Mouse (Mus musculus) hindbrain, embryonic 11.5 days (tissue): ENCODE results near the gene E130308A19Rik. TPM values are rescaled to one million over a fixed set of nuclear protein-coding genes. Genes with fewer than 3 reads are reported as not detected.

Source experiments
- ATAC-seq: fragments of 200-750 bp; cut with Nextera tagmentation; 2 replicates; pipeline ENCODE4 v1.8.0; 2017; ENCODE audit warnings: mild to moderate bottlenecking, moderate TSS enrichment, moderate library complexity; ENCODE audit not compliant: low FRiP score
- DNase-seq: peaks from one replicate; pipeline ENCODE4 v3.0.0-alpha.2; 2015; ENCODE audit warnings: low spot score
- H3K27ac ChIP-seq: fragments of 300-500 bp; sonication (generic); 2 replicates; pipeline ENCODE4 v1.5.1; 2014; ENCODE audit warnings: mild to moderate bottlenecking, low read depth, low read length
- H3K27me3 ChIP-seq: fragments of 300-500 bp; sonication (generic); 2 replicates; pipeline ENCODE4 v1.6.1; 2014; ENCODE audit warnings: mild to moderate bottlenecking, low read length, moderate library complexity, mixed read lengths; ENCODE audit not compliant: control insufficient read depth, insufficient read depth
- H3K36me3 ChIP-seq: fragments of 300-500 bp; sonication (generic); 2 replicates; pipeline ENCODE4 v1.6.1; 2014; ENCODE audit warnings: mild to moderate bottlenecking, low read length, moderate library complexity, mixed read lengths; ENCODE audit not compliant: control insufficient read depth, insufficient read depth
- H3K4me1 ChIP-seq: fragments of 300-500 bp; sonication (generic); replicated peaks from 2 replicates; pipeline ENCODE4 v1.6.1; 2014; ENCODE audit warnings: low read length, mixed read lengths; ENCODE audit not compliant: control insufficient read depth, insufficient read depth
- H3K4me2 ChIP-seq: fragments of 300-500 bp; sonication (generic); replicated peaks from 2 replicates; pipeline ENCODE4 v1.6.1; 2014; ENCODE audit warnings: mild to moderate bottlenecking, low read depth, low read length
- H3K4me3 ChIP-seq: fragments of 300-500 bp; sonication (generic); 2 replicates; pipeline ENCODE4 v1.5.1; 2014; ENCODE audit warnings: low read depth, low read length
- H3K9ac ChIP-seq: fragments of 300-500 bp; sonication (generic); 2 replicates; pipeline ENCODE4 v1.6.1; 2014; ENCODE audit warnings: low read depth, low read length
- H3K9me3 ChIP-seq: fragments of 300-500 bp; sonication (generic); 2 replicates; pipeline ENCODE4 v1.6.1; 2016; ENCODE audit warnings: low read length; ENCODE audit not compliant: control insufficient read depth
- WGBS: fragments of 180-500 bp; shearing (Covaris S2); extraction: QIAGEN DNeasy Blood & Tissue Kit; methylation state at CpG from one replicate; pipeline ENCODE4 v1.1.7; 2014; 5-methylcytosine and 5-hydroxymethylcytosine counted together
- polyA plus RNA-seq: library from polyadenylated mRNA; unstranded; fragments of >200 nt; fragmentation: Nextera tagmentation; extraction: Ambion mirVana; gene quantifications from 2 replicates; pipeline ENCODE4 v1.2.1, GENCODE M21; 2014

Gene E130308A19Rik
- polyA plus RNA-seq, 1 experiment from 2014 or later, result 56.6 TPM

- Histone ChIP-seq H3K27ac (no peak overlapping the region), H3K9me3 (no peaks in the 10 kb centered on the region), H3K4me1 (peaks cover 2% of the 10 kb centered on the region; the same call in 1 of the 2 replicates), H3K4me2 (no peak overlapping the region), H3K36me3 (no peaks in the 10 kb centered on the region; the same call in 1 of the 2 replicates), H3K9ac (no peak overlapping the region), H3K4me3 (no peak overlapping the region), H3K27me3 (no peaks in the 10 kb centered on the region)
- 77% methylated on average over 32 of the region's 32 CpGs for WGBS
- DNase-seq (no peak), ATAC-seq (no peak)
These were observed 93.7 kb downstream of the E130308A19Rik start for GRCm38 (mm10) chr4:59719481-59720355.

- DNase-seq (no peak), ATAC-seq (no peak)
- Histone ChIP-seq H3K27ac (no peak overlapping the region), H3K36me3 (no peaks in the 10 kb centered on the region; the same call in 1 of the 2 replicates), H3K27me3 (no peaks in the 10 kb centered on the region), H3K9ac (no peak overlapping the region), H3K4me1 (no peaks in the 10 kb centered on the region), H3K9me3 (no peaks in the 10 kb centered on the region), H3K4me3 (no peak overlapping the region), H3K4me2 (no peak overlapping the region)
- WGBS, result 80% methylated on average over 3 of the region's 3 CpGs
These were observed 95.8 kb downstream of the E130308A19Rik start for GRCm38 (mm10) chr4:59721811-59722210.

GRCm38 (mm10) chr4:59725579-59725978 is 99.6 kb downstream of the E130308A19Rik start:
- DNase-seq (no peak), ATAC-seq (no peak)
- Histone ChIP-seq H3K9ac (no peak overlapping the region), H3K36me3 (no peaks in the 10 kb centered on the region; the same call in 1 of the 2 replicates), H3K4me2 (no peak overlapping the region), H3K4me1 (no peaks in the 10 kb centered on the region), H3K9me3 (no peaks in the 10 kb centered on the region), H3K4me3 (no peak overlapping the region), H3K27me3 (no peaks in the 10 kb centered on the region), H3K27ac (no peak overlapping the region)
- 84% methylated on average over 4 of the region's 4 CpGs for WGBS

- Histone ChIP-seq H3K4me2 (no peak overlapping the region), H3K27ac (no peak overlapping the region), H3K4me1 (no peaks in the 10 kb centered on the region), H3K9ac (no peak overlapping the region), H3K4me3 (no peak overlapping the region), H3K9me3 (no peaks in the 10 kb centered on the region), H3K27me3 (no peaks in the 10 kb centered on the region), H3K36me3 (no peaks in the 10 kb centered on the region)
- DNase-seq (no peak), ATAC-seq (no peak)
- WGBS, result 93% methylated on average over 12 of the region's 12 CpGs
These were observed 100.5 kb downstream of the E130308A19Rik start for GRCm38 (mm10) chr4:59726501-59726900.

GRCm38 (mm10) chr4:59727187-59727877 is 101.3 kb downstream of the E130308A19Rik start:
- Histone ChIP-seq H3K36me3 (no peaks in the 10 kb centered on the region), H3K4me3 (no peak overlapping the region), H3K27ac (no peak overlapping the region), H3K4me1 (no peaks in the 10 kb centered on the region), H3K27me3 (no peaks in the 10 kb centered on the region), H3K4me2 (no peak overlapping the region), H3K9me3 (no peaks in the 10 kb centered on the region), H3K9ac (no peak overlapping the region)
- ATAC-seq, result peak; percentile 53; the same call in 1 of the 2 replicates
- DNase-seq, result no peak
- 80% methylated on average over 5 of the region's 5 CpGs for WGBS

GRCm38 (mm10) chr4:59727878-59728261 is 101.9 kb downstream of the E130308A19Rik start:
- Histone ChIP-seq H3K27ac (no peak overlapping the region), H3K27me3 (no peaks in the 10 kb centered on the region), H3K9ac (no peak overlapping the region), H3K4me2 (no peak overlapping the region), H3K36me3 (no peaks in the 10 kb centered on the region), H3K9me3 (no peaks in the 10 kb centered on the region), H3K4me3 (no peak overlapping the region), H3K4me1 (no peaks in the 10 kb centered on the region)
- 87% methylated on average over 9 of the region's 9 CpGs for WGBS
- ATAC-seq (peak; percentile 2; the same call in 1 of the 2 replicates), DNase-seq (no peak)

GRCm38 (mm10) chr4:59728839-59729238 is 102.8 kb downstream of the E130308A19Rik start:
- Histone ChIP-seq H3K4me2 (no peak overlapping the region), H3K27me3 (no peaks in the 10 kb centered on the region), H3K36me3 (no peaks in the 10 kb centered on the region), H3K9ac (no peak overlapping the region), H3K9me3 (no peaks in the 10 kb centered on the region), H3K27ac (no peak overlapping the region), H3K4me3 (no peak overlapping the region), H3K4me1 (no peaks in the 10 kb centered on the region)
- DNase-seq (no peak), ATAC-seq (no peak)
- WGBS, result 91% methylated on average over 2 of the region's 2 CpGs

- Histone ChIP-seq H3K36me3 (no peaks in the 10 kb centered on the region), H3K4me2 (no peak overlapping the region), H3K9ac (no peak overlapping the region), H3K4me1 (no peaks in the 10 kb centered on the region), H3K27me3 (no peaks in the 10 kb centered on the region), H3K4me3 (no peak overlapping the region), H3K27ac (no peak overlapping the region), H3K9me3 (no peaks in the 10 kb centered on the region)
- 93% methylated on average over 7 of the region's 7 CpGs for WGBS
- DNase-seq (no peak), ATAC-seq (no peak)
These were observed 105.5 kb downstream of the E130308A19Rik start for GRCm38 (mm10) chr4:59731544-59731943.
